Mouse (Mus musculus) spleen, adult 18-20 months (tissue): ENCODE measurements around the gene Olfr905.

ENCODE experiments used
- DNase-seq, 2 experiments: peaks; one replicate each; pipeline ENCODE4 v3.0.0; 2022; ENCODE audit warnings: mixed read lengths in 2 of 2

Olfr905 gene

GRCm38 (mm10) chr9:38470807-38471206 is at the start of gene Olfr905:
Gene Olfr905, plus strand, starts transcription at chr9:38471107.
- DNase-seq = no peak

GRCm38 (mm10) chr9:38423801-38424200 is 47.1 kb upstream of the Olfr905 start:
- DNase-seq = no peak

- DNase-seq = no peak
Measured at GRCm38 (mm10) chr9:38427026-38427425, 43.9 kb upstream of the Olfr905 start.

- DNase-seq = no peak
Measured at GRCm38 (mm10) chr9:38429155-38429554, 41.8 kb upstream of the Olfr905 start, which contains the start of gene Olfr901. Gene Olfr901, plus strand, starts transcription at chr9:38429455.

- no peak for DNase-seq
Measured at GRCm38 (mm10) chr9:38447352-38447751, 23.6 kb upstream of the Olfr905 start, which contains the start of gene Olfr902. Gene Olfr902, plus strand, starts transcription at chr9:38447652.

GRCm38 (mm10) chr9:38462844-38463243 is 8.1 kb upstream of the Olfr905 start, which contains the start of gene Olfr904:
Gene Olfr904, plus strand, starts transcription at chr9:38463144.
- no peak for DNase-seq

GRCm38 (mm10) chr9:38486785-38487184 is 15.9 kb downstream of the Olfr905 start, which contains the start of gene Olfr906:
Gene Olfr906, plus strand, starts transcription at chr9:38487085.
- no peak for DNase-seq

- DNase-seq = no peak
Measured at GRCm38 (mm10) chr9:38495501-38495900, 24.6 kb downstream of the Olfr905 start, which contains the start of gene Olfr907. Gene Olfr907, plus strand, starts transcription at chr9:38495801.

GRCm38 (mm10) chr9:38512353-38512752 is 41.4 kb downstream of the Olfr905 start:
- no peak for DNase-seq

- DNase-seq = no peak
Measured at GRCm38 (mm10) chr9:38521280-38521679, 50.4 kb downstream of the Olfr905 start, which contains the start of gene Olfr911-ps1. Gene Olfr911-ps1, plus strand, starts transcription at chr9:38521580.
